Mouse (Mus musculus): ENCODE measurements around the gene Rimbp3. TPM values are rescaled to one million over a fixed set of nuclear protein-coding genes. Genes with fewer than 3 reads are reported as not detected.

Rimbp3 gene
- total and polyA plus RNA-seq, 3 experiments: 0.35 to 0.62 TPM; not detected in 1

DNA sequence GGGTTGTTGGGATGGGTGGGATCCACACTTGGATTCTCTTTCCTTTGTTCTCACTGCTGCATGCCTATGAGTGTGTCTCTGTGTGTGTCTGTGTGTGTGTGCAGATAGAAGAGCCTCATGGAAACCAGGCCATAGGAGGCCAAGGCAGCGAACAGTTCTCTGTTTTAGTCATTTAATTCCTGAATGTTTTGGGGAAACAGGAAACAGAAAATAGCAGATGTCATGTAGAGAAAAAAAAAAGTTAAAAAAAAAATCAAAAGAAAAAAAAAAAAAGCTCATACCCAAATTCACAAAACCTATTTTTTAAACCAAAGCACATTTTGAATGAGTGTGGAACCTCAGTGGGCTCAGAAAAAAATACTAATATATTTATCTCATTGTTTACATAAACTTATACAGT is 52.9 kb downstream of the Rimbp3 start:
- Histone ChIP-seq H3K9me3 (replicated peaks; ENCODE audit: insufficient read depth, low read length) (no peaks in the 10 kb centered on the region), H3K79me2 (ENCODE audit: control insufficient read depth, insufficient read depth, low read length, poor library complexity) (no peaks in the 10 kb centered on the region), H3K36me3 (ENCODE audit: control insufficient read depth in 1 of 2, insufficient read depth in 2 of 2, low read length in 2 of 2) (peaks cover 0 to 1% of the 10 kb centered on the region in 2 experiments; a peak in 2 of 4 replicates), H3K4me1 (ENCODE audit: control insufficient read depth in 1 of 2, insufficient read depth in 2 of 2, low read length in 2 of 2) (no peaks in the 10 kb centered on the region), H3K9ac (ENCODE audit: control insufficient read depth, low read depth, low read length, poor library complexity, severe bottlenecking) (no peak overlapping the region), H3K27ac (ENCODE audit: control insufficient read depth, low read depth, low read length) (no peak overlapping the region), H3K27me3 (ENCODE audit: control insufficient read depth in 1 of 2, insufficient read depth in 2 of 2, low read length in 2 of 2) (no peaks in the 10 kb centered on the region), H3K4me3 (ENCODE audit: control insufficient read depth in 1 of 2, insufficient read depth in 1 of 2, low read depth in 2 of 2, low read length in 2 of 2) (no peak overlapping the region)
- no peak for DNase-seq (ENCODE audit: low read depth, low spot score)
- no peak for TF ChIP-seq POLR2A (IDR thresholded peaks at IDR 0.05; ENCODE audit: control insufficient read depth in 1 of 2, insufficient read depth in 1 of 2, low read depth in 1 of 2, low read length in 2 of 2, poor library complexity in 1 of 2)
- TF ChIP-seq GABPA (IDR thresholded peaks at IDR 0.05; ENCODE audit: low read depth, low read length): no peak
- no peak for TF ChIP-seq TCF12 (IDR thresholded peaks at IDR 0.05; ENCODE audit: low read depth, low read length)
- no peak for TF ChIP-seq UBTF (IDR thresholded peaks at IDR 0.05; ENCODE audit: borderline replicate concordance, insufficient read depth, low read depth, low read length)
- no peak for TF ChIP-seq ETS1 (IDR thresholded peaks at IDR 0.05; ENCODE audit: low read depth, low read length)
- no peak for TF ChIP-seq CTCF (IDR thresholded peaks at IDR 0.05 in 2 of 3, conservative IDR thresholded peaks at IDR 0.05 in 1 of 3; ENCODE audit: control insufficient read depth in 1 of 3, insufficient read depth in 1 of 3, low read depth in 2 of 3, low read length in 3 of 3, poor library complexity in 1 of 3, severe bottlenecking in 1 of 3)
- no peak for TF ChIP-seq RCOR1 (IDR thresholded peaks at IDR 0.05; ENCODE audit: low read depth, low read length)

Other genes starting within 250 kb of the Rimbp3 start
- gene Mapk1, start 225.2 kb upstream of the Rimbp3 start, total RNA-seq (2012; rRNA removed): 125 and 131 TPM in 2 replicates
- gene Mapk1, start 225.2 kb upstream of the Rimbp3 start, polyA plus RNA-seq (2012; ENCODE audit: insufficient read depth in 1 of 2, insufficient read length in 2 of 2, low read depth in 1 of 2, low replicate concordance in 2 of 2, missing spikeins in 1 of 2): 100 to 1,000 TPM; 144 to 225 TPM
- gene Ypel1, start 138.9 kb upstream of the Rimbp3 start, total RNA-seq (2012; rRNA removed): 0.42 and 0.46 TPM in 2 replicates
- gene Ypel1, start 138.9 kb upstream of the Rimbp3 start, polyA plus RNA-seq (2012; ENCODE audit: insufficient read depth in 1 of 2, insufficient read length in 2 of 2, low read depth in 1 of 2, low replicate concordance in 2 of 2, missing spikeins in 1 of 2): 1 to 10 TPM in 1 of 2 experiments, not detected in 1; 1.1 TPM
- 62.1 and 62.9 TPM in 2 replicates for gene Ppil2, start 97.3 kb upstream of the Rimbp3 start, total RNA-seq (2012; rRNA removed)
- 10 to 100 TPM in 1 of 2 experiments, not detected in 1; 81.2 TPM for gene Ppil2, start 97.3 kb upstream of the Rimbp3 start, polyA plus RNA-seq (2012; ENCODE audit: insufficient read depth in 1 of 2, insufficient read length in 2 of 2, low read depth in 1 of 2, low replicate concordance in 2 of 2, missing spikeins in 1 of 2)
- gene 2610318N02Rik, start 83.4 kb upstream of the Rimbp3 start, total RNA-seq (2012; rRNA removed): 22.6 and 23.8 TPM in 2 replicates
- gene 2610318N02Rik, start 83.4 kb upstream of the Rimbp3 start, polyA plus RNA-seq (2012; ENCODE audit: insufficient read depth in 1 of 2, insufficient read length in 2 of 2, low read depth in 1 of 2, low replicate concordance in 2 of 2, missing spikeins in 1 of 2): 10 to 100 TPM in 1 of 2 experiments, not detected in 1; 80.6 TPM
- 246 and 263 TPM in 2 replicates for gene Sdf2l1, start 76.2 kb upstream of the Rimbp3 start, total RNA-seq (2012; rRNA removed)
- gene Sdf2l1, start 76.2 kb upstream of the Rimbp3 start, polyA plus RNA-seq (2012; ENCODE audit: insufficient read depth in 1 of 2, insufficient read length in 2 of 2, low read depth in 1 of 2, low replicate concordance in 2 of 2, missing spikeins in 1 of 2): 100 to 1,000 TPM in 1 of 2 experiments, not detected in 1; 249 TPM
- gene Ydjc, start 64.0 kb upstream of the Rimbp3 start, total RNA-seq (2012; rRNA removed): 56.7 TPM in 2 replicates
- gene Ydjc, start 64.0 kb upstream of the Rimbp3 start, polyA plus RNA-seq (2012; ENCODE audit: insufficient read depth in 1 of 2, insufficient read length in 2 of 2, low read depth in 1 of 2, low replicate concordance in 2 of 2, missing spikeins in 1 of 2): 10 to 100 TPM in 1 of 2 experiments, not detected in 1; 68.5 TPM
- gene Ccdc116, start 61.4 kb upstream of the Rimbp3 start, total RNA-seq (2012; rRNA removed): 3.4 and 4.9 TPM in 2 replicates
- gene Ccdc116, start 61.4 kb upstream of the Rimbp3 start, polyA plus RNA-seq (2012; ENCODE audit: insufficient read depth in 1 of 2, insufficient read length in 2 of 2, low read depth in 1 of 2, low replicate concordance in 2 of 2, missing spikeins in 1 of 2): 1 to 10 TPM in 1 of 2 experiments, not detected in 1; 7.9 TPM
- gene Ube2l3, start 6.0 kb upstream of the Rimbp3 start, total RNA-seq (2012; rRNA removed): 137 and 166 TPM in 2 replicates
- 1,000 to 10,000 TPM in 1 of 2 experiments, 100 to 1,000 TPM in 1; 297 to 2,006 TPM for gene Ube2l3, start 6.0 kb upstream of the Rimbp3 start, polyA plus RNA-seq (2012; ENCODE audit: insufficient read depth in 1 of 2, insufficient read length in 2 of 2, low read depth in 1 of 2, low replicate concordance in 2 of 2, missing spikeins in 1 of 2)
- 5.8 and 5.9 TPM in 2 replicates for gene Hic2, start 25.0 kb downstream of the Rimbp3 start, total RNA-seq (2012; rRNA removed)
- 1 to 10 TPM in 1 of 2 experiments, not detected in 1; 9.5 TPM for gene Hic2, start 25.0 kb downstream of the Rimbp3 start, polyA plus RNA-seq (2012; ENCODE audit: insufficient read depth in 1 of 2, insufficient read length in 2 of 2, low read depth in 1 of 2, low replicate concordance in 2 of 2, missing spikeins in 1 of 2)
- gene Tmem191c, start 67.5 kb downstream of the Rimbp3 start, total RNA-seq (2012; rRNA removed): 2.6 and 3.3 TPM in 2 replicates
- 1 to 10 TPM in 1 of 2 experiments, not detected in 1; 7.5 TPM for gene Tmem191c, start 67.5 kb downstream of the Rimbp3 start, polyA plus RNA-seq (2012; ENCODE audit: insufficient read depth in 1 of 2, insufficient read length in 2 of 2, low read depth in 1 of 2, low replicate concordance in 2 of 2, missing spikeins in 1 of 2)
- gene Serpind1, start 122.8 kb downstream of the Rimbp3 start, total RNA-seq (2012; rRNA removed): not detected in 2 replicates
- gene Serpind1, start 122.8 kb downstream of the Rimbp3 start, polyA plus RNA-seq (2012; ENCODE audit: insufficient read depth in 1 of 2, insufficient read length in 2 of 2, low read depth in 1 of 2, low replicate concordance in 2 of 2, missing spikeins in 1 of 2): not detected
- gene Snap29, start 197.4 kb downstream of the Rimbp3 start, total RNA-seq (2012; rRNA removed): 9.4 and 11.6 TPM in 2 replicates
- 10 to 100 TPM in 1 of 2 experiments, not detected in 1; 11.8 TPM for gene Snap29, start 197.4 kb downstream of the Rimbp3 start, polyA plus RNA-seq (2012; ENCODE audit: insufficient read depth in 1 of 2, insufficient read length in 2 of 2, low read depth in 1 of 2, low replicate concordance in 2 of 2, missing spikeins in 1 of 2)
- gene Pi4ka, start 197.7 kb downstream of the Rimbp3 start, total RNA-seq (2012; rRNA removed): 25.0 and 30.9 TPM in 2 replicates
- gene Pi4ka, start 197.7 kb downstream of the Rimbp3 start, polyA plus RNA-seq (2012; ENCODE audit: insufficient read depth in 1 of 2, insufficient read length in 2 of 2, low read depth in 1 of 2, low replicate concordance in 2 of 2, missing spikeins in 1 of 2): 100 to 1,000 TPM in 1 of 2 experiments, 10 to 100 TPM in 1; 73.1 to 286 TPM
- 14.9 and 16.2 TPM in 2 replicates for gene Crkl, start 243.4 kb downstream of the Rimbp3 start, total RNA-seq (2012; rRNA removed)
- 100 to 1,000 TPM in 1 of 2 experiments, 10 to 100 TPM in 1; 34.6 to 146 TPM for gene Crkl, start 243.4 kb downstream of the Rimbp3 start, polyA plus RNA-seq (2012; ENCODE audit: insufficient read depth in 1 of 2, insufficient read length in 2 of 2, low read depth in 1 of 2, low replicate concordance in 2 of 2, missing spikeins in 1 of 2)